Mouse (Mus musculus): ENCODE results near the gene Morn3.

The Morn3 gene

DNA sequence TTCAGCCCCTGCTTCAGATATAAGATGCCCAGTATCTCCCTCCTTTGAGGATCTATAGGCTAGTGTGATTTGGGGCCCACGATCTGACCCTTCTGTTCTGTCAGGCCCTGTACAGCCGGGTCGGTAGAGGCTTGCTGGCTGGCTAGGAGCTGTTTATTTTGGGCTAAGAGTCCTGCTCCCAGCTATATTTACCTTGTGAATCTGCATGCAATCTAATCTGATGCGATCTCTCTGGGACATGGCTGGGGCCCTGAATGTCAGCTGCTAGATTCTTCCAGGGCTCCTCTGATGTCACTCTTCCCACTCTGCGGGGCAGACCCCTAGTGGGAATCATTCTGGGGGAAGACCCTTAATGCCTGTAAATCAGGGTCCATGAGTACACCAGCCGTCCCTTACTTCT is 22.5 kb downstream of the Morn3 start:
- DNase-seq (ENCODE audit: low read depth): no peak

DNA sequence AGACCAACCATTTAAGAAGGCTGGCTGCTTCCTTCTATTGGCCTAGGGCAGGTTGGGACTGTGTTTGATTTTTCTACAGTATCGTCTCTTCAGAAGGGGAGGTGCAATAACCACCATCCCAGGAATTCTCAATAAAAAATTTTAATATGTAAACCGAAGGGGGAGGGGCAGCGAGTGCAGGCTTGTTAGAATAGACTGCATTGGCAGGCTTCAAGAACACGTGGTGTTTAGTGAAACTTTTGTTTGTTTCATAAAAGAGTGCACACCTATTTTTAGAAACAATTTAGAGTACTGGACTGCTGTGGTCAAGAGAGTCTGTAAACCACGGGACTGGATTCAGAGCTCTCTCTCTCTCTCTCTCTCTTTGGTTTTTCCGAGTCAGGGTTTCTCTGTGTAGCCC is 23.8 kb downstream of the Morn3 start:
- no peak for DNase-seq (ENCODE audit: low read depth)

DNA sequence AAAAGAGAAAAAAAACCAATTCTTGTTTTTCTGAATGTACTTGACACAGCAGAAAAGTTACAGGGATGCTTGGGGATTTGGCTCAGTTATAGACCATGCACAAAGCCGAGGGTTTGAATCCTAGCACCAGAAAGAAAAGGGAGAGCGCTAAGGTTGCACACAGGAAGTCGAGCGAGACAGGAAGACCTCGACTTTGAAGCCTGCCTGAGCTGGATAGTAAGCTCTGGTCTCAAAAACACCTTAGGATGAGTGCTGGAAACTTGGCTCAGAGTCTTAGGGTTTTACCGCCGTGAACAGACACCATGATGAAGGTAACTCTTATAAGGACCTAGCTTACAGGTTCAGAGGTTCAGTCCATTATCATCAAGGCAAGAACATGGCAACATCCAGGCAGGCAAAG is 25.4 kb downstream of the Morn3 start:
- DNase-seq (ENCODE audit: low read depth): no peak

DNA sequence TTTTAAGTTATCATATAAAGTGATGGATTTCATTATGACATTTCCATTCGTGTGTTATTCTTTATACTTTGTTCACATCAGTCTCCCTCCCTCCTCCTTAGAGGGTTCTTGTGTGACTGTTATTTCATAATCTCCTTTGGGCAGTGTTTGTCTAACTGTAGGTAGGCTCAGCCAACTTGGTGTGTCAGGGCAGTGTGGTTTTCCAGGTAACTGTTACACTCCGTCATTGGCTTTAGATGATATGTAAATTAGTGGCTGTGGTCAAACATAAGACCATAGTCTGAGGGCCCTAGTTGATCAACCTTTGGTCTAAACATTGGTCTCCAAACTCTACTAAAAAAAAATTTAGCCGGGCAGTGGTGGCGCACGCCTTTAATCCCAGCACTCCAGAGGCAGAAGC is 26.4 kb downstream of the Morn3 start:
- no peak for DNase-seq (ENCODE audit: low read depth)

DNA sequence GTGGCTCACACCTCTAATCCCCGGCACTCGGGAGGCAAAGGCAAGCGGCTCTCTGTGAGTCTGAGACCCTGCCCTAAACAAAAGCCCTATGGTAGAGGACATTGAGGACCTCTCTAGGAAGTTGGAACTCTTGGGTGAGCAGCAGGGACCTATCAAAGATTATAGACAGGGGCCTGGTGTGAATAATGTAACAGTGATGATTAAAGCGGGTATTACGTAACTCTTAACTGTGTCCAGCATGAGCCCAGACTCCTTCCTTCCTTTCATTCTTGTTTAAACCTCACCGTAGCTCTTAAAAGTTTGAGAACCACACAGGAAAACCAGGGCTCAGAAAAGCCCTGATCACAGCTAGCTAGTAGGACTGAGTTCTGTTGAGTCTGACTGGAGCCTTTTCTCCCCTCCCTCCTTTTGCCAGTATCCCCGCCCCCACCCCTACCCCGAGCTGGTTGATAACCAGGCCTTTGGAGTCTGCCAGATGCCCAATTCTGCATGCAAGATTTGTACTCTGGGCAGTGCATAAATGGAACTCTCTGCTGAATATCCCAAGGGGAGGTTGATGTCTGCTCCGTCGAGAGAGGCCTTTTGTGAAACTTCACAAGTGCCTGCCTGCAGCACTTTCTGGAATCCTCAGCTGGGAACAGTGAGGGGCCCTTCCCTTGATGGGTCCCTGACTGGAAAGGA is 27.3 kb downstream of the Morn3 start:
- DNase-seq (ENCODE audit: low read depth): no peak

DNA sequence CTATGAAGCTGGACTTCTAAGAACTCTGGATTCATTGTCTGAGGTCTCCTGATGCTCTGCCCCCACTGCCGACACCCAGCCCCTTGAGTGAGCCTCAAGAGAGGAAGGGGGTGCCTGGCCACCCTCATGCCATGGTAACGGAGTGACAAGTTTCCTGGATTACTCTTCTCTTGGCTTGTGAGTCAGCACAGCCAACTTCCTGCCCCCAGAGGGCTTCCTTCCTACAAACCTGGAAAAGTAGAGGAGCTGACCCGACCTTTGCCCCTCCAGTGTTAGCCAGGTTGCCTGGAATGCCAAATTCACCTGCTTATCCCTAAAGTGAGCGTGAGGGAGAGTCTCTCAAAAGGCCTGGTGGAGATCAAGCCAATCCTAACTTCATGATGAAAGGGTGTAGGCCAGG is 29.3 kb downstream of the Morn3 start:
- DNase-seq (ENCODE audit: low read depth): no peak

DNA sequence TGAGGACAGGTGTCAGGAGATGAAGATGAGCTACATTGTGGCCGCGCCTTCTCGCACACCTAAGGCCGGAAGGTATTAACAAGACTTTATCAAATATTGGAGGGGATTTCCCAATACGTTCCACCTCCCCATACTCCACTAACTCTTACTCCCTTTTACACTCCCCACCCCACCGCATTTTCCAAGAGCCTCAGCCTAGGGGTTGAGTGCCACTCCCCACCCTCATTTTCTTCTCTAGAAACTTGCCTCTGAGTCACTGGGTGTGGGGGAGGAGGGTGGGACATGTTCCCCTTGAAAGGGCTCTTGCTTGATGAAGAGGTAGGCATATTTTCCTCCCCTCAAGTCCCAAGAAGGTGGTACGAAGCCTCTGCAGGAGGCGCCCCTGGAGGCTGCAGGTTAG is 30.9 kb downstream of the Morn3 start:
- no peak for DNase-seq (ENCODE audit: low read depth)

DNA sequence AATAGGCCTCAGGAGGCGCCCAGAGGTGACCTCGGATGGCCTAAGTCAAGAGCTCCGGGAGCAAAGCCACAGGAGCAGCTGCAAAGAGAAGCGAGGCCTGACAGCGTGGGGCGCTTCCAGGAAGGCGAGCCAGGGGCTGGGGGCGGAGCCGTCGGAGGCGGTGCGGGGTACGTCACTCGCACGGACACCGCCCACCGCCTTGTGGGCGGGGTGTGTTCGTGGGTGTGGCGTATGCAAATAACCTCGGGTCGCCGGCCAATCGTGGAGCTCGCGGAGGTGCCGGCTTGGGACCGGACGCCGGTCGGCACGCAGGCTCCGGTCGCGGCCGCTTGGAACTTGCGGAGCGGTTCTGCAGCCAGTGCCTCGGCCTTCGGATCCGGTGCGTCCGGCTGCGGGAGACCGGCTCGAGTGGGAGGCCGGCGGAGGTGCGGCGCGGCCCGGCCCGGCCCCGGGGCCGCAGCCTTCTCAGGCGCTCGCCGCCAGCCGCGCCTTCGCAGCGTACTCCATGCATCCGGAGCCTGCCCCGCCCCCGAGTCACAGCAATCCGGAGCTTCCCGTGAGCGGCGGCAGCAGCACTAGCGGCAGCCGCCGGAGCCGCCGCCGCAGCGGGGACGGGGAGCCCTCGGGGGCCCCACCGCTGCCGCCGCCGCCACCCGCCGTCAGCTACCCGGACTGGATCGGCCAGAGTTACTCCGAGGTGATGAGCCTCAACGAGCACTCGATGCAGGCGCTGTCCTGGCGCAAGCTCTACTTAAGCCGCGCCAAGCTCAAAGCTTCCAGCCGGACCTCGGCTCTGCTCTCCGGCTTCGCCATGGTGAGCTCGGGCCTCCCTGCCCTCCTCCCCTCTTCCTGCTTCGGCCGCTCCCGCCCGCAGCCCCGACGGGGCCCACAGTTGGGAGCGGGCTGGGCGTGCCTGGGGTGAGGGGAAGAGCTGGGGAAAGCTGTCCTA is 31.8 kb downstream of the Morn3 start, which contains the start of gene Orai1:
Gene Orai1 (plus strand): TSS at position 322 of the 949 bp plus-strand sequence.
- DNase-seq (ENCODE audit: low read depth): peak; percentile 96

DNA sequence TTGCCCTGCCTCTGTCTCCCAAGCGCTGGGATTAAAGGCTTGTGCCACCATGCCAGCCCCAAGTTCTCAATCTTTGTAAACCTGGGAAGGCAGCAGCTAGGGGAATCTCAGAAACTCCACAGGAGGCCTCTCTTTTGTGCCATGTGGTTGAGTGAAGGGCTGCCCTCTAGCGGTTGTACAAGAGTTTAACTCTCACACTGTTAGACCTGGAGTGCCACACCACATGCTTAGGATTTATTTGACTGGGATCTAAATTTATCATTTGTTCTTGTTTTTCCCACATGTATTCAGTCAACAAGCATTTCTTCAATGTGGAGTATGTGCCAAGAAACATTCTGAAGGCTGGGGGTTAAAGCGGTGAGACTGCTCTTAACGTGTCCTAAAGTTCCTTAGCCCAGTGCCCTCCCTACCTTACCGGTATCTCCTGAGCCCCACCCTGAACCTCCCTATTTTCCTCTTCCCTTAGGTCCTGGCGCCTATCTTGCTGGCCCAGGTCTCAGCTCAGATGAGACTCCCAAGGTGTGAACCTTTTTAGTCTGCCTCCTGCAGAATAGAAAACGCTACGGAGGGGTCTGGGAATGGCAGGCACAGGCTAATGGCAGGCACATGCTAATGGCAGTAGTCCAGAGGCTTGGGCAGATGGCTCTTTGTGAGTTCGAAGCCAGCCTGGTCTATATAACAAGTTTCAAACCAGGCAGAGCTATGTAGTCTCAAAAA is 33.1 kb downstream of the Morn3 start:
- peak; percentile 70 for DNase-seq (ENCODE audit: low read depth)

DNA sequence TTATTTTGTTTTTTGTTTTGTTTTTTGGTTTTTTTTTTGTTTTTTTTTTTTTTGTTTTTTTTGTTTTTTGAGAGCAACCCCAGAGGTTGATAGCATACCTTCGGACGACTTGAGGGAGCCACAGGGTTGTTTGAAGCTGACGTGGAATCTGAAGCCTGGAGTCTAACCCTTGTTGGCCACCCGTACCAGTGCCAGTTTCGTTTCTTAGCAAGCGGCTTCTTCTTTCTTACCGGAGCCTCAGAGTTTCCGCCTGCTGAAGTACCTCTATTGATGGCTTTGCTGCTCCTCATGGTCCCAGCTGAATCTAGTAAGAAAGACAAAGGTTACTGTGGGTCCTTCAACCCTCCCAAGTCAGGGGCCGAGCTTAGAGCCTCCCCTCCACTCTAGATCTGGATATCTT is 35.1 kb downstream of the Morn3 start:
- no peak for DNase-seq (ENCODE audit: low read depth)

DNA sequence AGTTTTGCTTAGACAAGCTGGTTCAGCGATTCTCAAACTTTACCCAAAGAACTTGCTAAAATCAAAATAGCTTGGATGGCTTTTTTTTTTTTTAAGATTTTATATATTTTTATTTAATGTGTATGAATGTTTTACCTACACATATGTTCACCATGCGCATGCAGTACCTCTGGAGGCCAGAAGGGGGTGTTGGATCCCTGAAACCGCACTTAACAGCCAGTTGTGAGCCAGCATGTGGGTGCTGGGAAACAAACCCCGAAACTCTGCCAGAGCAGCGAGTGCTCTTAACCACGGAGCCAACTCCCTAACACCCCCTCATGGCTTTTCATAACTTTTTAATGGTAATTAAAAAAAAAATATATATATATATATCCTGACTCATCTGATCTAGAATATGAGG is 36.0 kb downstream of the Morn3 start:
- no peak for DNase-seq (ENCODE audit: low read depth)

DNA sequence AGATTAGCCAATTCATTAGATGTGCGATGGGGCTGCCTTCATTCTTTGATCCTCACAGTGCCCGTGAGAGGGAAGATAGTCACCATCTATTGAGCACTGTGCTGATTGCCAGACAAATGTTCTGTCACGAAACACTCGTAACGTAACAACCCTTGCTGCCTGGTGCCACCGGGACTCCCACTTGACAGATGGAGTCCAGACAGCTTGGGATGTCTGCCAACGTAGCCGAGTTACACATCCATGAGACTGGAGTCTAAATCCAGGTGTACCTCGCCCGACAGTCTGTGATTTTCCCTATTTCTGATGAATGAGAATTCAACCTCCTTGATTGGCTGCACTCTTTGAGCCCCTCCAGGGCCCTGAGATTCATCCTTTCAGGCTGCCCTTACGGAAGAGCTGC is 36.9 kb downstream of the Morn3 start:
- DNase-seq (ENCODE audit: low read depth): no peak

DNA sequence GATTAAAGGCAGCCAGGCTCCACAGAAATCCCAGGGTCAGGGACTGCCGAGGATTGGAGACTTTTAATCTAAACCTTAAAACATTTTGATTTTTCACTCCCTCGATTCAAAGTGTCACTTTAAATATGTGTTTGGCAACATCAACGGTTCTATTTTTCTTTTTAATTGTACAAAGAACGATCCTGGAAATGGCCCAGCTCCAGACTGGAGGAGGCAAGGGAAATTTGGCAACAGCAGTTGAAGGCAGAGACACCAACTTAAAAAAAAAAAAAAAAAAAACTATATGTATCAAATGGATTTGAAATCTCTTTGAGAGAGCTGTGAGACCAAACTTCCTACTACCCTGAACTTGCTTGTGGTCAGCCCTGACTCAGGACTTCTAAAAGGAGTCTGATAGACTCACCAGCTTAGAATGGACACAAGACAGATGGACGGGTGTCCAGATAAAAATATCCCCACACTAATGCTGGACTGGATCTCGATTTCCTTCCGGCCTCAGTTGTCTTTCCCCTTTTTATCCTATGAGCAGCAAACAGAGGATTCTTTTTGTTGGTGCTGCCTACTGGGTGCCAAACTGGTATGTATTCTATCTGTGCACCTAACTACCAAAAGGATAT is 37.8 kb downstream of the Morn3 start:
- no peak for DNase-seq (ENCODE audit: low read depth)

DNA sequence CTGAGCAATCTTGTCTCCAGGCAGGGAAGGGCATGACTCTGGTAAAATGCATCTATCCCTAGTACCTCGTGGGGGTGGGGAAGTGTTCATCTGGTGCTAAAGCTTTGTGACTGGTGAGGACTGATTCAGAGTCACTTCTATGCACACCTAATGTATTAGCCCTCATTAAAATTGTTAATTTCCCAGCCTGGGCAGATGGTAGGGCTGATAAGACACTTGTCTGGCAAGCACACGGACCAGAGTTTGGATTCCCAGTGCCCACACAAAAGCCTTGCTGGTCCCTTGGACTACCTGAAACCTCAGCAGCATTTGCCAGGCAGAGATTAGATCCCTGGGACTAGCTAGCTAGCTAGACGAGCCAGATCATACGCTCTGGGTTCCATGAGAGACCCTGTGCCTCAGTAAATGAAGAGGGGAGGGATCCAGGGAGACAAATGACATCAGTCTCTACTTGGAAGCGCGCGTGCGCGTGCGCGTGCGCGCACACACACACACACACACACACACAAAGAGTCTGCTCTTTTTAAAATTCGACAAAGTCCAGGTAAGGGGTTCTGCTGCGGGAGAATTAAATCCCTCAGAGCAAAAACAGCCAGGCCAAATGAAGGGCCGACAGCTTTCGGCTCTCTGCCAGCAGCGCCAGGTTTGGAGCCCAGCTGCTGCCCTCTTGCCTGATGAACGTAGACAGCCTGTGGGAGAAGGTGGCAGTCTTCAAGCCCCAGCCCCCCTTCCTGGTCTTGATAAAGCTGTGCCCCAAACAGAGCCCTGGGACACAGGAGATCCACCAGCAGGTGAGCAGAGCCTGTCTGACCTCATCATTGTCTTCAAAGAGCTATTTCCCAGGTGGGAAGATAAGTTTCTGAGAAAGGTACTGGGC is 40.9 kb downstream of the Morn3 start:
- DNase-seq (ENCODE audit: low read depth): no peak

DNA sequence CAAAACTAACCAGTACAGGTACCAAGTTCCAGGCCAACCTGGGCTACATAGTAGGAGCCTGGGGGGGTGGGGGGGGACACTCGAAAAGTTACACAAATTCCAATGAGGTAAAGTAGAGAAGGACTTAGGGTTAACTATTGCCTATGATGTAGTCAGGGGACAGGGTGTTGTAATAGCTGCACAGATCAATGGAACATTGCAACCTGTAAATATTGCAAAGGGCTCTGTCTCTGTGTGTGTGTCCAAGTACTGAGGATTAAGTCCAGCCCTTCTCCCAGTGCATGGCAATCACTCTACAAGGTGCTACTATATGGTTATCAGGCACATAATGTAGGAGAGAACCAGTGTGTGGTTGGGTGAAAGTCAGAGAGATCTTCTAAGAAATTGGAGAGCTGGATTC is 45.9 kb downstream of the Morn3 start:
- DNase-seq (ENCODE audit: low read depth): no peak

DNA sequence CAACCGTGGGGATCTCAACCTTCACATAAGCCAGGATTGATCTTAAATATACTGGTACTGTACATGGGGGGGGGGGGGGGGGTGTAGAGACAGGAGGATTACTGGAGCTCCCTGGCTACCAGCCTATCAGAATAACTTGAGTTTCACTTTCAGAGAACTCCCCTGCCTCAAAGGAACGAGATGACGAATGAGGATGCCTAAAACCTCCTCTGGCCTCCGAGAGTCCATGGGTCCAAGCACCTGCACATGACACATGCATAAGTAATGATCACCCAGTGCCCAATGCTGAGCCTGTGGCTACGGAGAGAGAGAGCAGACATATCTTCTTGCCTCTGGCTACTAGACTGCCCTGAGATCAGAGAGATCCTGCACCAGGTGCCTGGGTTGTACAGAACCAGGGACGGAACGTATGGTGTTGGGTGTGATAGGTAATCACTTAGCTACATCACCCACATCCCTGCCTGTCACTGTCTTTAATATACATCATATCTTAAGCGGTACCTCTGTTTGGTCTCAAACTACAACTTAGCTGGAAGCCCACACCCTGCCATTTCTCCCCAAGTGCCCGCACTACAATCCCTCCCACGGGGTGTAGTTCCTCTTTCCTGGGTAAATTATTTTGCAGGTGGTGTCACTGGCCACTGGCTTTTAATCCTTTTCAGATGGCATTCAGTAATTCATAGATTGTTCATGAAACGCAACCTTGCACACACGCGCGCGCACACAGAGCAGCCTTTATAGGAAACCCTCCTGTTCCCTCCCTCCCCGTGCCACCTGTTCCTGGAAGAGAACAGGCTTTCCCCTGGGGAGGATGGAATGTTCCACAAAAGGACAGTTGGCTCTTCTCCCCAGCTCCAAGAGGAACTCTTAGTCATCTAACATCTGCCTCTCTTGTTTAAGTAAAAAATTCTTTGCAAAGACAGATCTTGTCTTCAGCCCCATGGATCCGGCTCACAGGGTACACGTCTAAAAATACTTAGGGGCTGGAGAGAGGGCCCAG is 49.3 kb downstream of the Morn3 start:
- no peak for DNase-seq (ENCODE audit: low read depth)

DNA sequence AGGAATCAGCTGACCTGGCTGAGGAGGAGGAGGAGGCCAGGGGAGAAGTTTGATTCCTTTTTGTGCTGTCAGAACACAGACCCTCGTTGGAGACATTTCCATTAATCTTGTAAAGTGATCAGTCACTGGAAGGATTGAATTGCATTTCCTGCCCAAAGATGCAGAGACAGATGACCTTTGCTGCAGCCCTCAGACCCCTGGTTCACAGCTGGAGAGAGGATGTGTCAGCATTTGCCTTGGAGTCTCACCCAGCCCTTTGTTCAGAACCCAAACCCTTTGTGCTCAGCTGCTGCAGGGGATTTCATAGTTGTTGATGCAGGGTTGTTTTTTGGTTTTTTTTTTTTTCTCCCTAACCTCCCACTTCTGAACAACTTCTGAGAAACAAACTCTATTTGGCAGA is 51.9 kb downstream of the Morn3 start:
- DNase-seq (ENCODE audit: low read depth): no peak

DNA sequence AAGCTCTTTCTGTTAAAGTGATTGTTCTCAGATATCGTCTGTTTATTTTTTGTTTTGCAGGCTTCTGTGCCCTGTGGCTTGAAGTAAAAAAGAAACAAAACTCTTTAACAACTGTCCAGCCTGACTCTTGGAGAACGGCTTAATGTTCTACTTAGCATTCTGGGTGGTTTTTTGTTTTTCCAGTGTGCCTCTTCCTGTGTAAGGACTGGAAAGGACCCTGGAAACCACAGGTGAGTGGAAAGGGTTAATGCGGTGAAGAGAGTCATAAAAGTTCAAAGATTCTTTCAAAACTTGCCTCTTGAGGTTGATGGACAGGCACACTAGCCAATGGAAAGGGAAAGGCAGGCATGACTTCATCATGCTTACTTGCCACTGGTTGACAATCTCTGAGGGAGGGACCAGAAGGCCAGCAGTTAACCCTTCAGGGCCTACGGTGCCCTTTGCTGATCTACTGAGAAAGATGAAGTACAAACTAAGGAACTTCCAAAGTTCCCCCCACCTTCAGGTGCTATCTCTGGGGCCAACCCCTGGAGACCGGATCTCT is 52.4 kb downstream of the Morn3 start:
- DNase-seq (ENCODE audit: low read depth): peak; percentile 95

DNA sequence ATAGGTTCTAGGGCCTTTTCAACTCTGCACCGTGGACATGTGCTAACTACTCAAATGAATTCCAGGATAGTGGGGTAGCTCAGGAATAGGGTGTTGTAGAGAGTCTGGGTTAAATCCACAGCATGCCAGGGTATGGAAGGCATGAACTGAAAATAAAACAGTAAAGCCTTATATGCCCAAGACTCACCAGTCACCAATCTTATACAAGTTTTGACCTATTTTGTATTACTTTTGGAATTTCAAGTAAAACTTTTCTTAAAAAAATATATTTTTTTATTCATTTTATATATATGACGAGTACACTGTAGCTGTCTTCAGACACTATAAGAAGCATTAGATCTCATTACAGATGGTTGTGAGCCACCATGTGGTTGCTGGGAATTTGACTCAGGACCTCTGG is 53.0 kb downstream of the Morn3 start:
- DNase-seq (ENCODE audit: low read depth): no peak
